Mouse (Mus musculus) embryo, embryonic 11 days (tissue): ENCODE results near the gene Elmod3.

Source experiments
- DNase-seq: peaks from one replicate; pipeline ENCODE4 v3.0.0-alpha.2; 2015

The Elmod3 gene

DNA sequence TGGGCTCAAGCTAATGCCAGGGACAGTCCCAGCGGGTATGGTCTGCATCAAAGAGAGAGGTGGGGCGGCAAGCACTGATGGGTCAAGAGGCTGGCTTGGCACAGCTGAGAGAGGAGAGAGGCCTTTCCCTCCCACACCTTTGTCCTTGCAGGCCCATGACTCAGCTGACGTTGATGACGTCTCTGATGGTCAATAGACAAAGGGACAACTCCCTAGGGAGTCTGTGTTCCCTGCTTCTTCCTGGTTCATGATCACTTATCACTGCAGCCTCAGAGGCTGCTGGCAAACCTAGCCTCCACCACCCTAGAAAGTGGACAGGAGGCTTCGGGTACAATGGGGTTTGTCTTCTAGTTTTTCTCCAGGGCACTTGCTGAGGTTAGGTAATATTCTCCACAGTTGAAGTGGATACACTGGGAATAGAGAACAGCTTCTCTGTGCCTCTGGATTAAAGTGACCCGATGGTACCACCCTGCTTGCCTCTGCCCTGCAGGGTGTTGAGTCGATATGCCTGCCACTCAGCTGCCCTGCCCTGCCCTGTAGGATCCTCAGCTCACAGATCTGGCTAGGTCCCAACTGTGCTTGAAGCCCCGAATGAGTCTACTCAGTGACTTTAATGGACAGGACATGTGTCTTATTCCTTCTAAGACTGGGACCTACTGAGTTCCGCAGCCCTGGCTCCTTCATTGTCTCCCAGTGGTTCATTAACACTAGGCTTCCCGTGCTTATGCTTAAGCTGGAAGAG, 69.6 kb downstream of the Elmod3 start:
- DNase-seq = no peak

DNA sequence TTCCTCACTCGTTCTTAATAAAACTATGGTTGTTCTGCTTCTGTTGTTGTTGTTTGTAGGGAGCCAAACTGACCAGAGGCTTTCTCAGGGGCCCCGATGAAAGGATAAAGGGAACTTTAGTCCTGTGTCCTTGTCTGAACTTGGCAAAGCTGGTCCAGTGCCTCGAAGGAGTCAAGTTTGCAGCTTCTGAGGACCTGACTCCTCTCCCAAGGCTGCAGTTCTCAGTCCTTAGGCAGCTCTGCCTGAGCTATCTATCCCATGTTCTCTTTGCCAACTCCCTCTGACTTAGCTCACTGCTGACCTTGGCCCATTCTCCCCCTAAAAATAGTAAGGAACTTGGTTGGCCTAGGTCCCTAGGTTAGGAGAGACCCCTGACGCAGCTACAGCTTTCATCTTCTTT, 71.1 kb downstream of the Elmod3 start:
- no peak for DNase-seq

DNA sequence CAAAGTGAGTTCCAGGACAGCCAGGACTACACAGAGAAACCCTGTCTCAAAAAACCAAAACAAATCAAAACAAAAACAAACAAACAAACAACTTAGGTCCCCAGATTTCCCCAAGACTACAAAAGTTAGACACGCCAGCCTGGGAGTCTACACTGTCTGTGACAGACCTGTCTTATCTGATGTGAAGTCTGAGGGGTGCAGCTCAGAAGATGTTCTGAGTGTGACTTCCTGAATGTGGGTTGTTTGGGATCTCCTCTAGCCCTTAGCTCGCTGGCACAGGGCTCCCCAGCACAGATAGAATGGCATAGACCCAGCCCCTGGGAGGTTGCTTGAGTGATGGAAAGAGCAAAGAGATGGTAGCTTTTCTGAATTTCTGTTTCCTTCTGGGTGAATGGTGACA, 74.1 kb downstream of the Elmod3 start:
- DNase-seq = no peak

DNA sequence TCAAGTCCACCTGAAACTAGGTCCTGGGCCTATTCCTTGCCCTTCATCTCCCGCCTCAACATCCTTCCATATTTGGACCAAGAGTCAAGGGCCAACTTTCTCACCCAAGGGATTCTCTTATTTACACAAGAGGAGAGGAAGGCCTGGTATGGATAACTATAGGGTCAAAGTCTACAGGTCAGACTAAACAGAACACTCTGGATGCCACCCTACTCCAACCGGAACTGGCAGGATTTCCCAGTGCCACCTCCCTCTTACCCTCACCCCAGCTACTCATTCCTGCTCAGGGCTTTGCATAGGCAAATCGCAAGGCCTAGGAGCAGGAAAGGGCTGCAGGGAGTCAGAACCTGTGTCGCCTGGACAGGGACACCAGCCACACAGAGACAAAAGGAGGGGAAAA, 75.0 kb downstream of the Elmod3 start:
- no peak for DNase-seq

DNA sequence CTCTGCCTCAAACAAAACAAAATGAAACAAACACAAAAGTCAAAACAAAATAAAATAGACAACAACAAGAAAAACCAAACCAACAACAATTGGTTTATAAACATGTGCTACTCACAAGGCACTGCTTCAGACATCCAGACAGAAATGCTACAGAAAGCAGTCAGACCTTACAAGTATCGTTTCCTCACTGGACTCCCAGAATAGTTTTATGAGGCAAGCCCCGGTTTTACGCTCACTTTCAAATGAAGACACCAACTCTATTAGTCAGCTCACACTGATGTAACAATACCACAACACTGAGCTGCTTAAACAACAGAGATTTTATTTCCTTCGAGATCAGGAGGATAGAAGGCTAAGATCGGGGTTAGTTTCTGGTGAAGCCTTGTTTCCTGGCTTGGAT, 75.9 kb downstream of the Elmod3 start:
- DNase-seq = no peak

DNA sequence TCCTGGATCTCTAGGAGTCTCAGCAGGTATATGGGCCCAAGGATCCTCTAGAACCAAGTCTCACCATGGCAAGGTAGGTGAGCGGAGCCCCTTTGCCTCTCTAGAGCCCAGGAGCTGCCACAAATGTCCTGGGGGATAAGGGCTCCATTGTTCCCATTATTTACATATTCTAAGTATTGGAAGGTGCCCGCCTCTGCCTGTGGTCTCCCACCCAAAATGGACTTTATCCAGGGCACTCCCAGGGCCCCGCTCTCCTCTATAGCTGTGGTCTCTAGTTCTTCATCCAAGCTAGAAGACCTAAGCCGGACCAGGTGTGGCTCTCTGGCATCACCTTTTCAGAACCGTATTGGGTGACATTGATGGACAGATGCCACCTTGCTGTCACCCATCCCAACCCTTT, 76.6 kb downstream of the Elmod3 start, which contains the start of gene Sh2d6:
Gene Sh2d6 (minus strand): TSS at position 101 of the 400 bp plus-strand sequence.
- no peak for DNase-seq

DNA sequence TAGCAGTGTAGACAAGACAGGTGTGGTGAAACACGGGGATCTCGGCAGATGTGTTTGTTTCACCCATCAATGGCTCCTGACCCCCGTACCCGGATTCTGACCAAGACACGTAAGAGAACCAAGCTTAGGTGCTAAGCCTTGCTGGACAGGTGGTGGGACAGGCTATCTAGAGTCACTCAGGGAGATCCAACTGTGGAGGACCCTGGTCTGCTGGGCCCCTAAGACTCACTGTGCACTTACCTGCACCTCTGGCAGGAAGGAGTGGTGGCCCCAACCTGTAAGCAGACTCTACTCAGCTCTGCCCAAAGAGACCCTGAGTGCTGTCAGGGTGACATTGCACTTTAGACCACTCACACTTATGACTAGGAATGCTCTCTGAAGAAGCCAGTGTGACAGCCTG, 77.3 kb downstream of the Elmod3 start:
- no peak for DNase-seq

DNA sequence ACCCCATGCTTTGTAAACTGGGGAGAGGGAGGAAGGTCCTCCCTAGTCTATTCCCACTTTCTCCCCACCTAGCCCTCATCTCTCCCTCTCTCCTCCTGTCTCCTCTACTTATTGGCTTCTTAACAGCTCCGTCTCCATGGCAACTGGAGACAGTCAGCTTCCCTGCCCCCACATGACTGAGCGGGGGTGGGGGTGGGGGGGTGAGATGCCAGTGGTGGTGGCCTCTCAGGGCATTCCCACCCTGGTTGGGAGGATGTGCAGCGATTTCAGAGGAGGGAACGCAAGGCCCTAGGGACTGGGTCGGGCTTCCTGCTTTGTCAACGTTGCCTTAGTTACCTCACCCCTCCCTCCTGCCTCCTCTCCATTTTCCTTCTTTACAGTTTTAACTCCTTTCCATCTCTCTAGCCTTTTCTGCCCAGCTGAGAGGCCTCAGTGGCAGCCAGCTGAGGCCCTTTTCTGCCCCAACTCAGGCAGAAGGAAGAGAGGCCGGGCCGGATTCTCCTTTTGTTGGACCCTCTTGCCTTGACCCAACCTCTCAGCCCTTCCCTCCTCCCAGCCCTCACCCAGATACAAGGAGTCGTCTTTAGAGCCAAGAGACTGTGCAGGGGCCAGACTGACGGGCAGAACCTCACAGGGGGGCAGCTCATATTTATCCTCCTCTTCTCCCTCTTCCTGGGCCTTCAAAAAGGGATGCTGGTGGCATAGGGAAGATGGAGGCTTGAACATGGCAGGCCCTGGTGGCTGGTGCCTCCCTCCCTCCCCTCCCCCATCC, 78.1 kb downstream of the Elmod3 start:
- DNase-seq = peak; percentile 83

DNA sequence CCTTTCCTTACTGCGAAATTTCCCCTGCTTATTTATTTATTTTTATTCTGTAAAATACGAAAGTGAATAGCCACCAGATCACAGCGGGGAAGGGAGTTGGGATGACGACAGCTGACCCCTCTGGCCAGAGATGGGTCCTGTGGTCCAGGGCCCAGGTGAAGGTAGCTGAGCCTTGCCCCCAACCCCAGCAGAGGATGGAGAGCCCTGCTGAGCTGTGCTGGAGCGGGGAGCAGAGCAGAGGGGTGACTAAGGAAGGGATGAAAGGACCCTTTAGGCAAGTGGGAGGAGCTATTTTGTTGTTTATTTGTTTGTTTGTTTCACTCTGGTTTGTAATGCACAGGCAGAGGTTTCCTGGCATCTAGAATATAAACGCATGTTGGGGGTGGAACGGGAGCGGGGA, 78.9 kb downstream of the Elmod3 start:
- DNase-seq = no peak

DNA sequence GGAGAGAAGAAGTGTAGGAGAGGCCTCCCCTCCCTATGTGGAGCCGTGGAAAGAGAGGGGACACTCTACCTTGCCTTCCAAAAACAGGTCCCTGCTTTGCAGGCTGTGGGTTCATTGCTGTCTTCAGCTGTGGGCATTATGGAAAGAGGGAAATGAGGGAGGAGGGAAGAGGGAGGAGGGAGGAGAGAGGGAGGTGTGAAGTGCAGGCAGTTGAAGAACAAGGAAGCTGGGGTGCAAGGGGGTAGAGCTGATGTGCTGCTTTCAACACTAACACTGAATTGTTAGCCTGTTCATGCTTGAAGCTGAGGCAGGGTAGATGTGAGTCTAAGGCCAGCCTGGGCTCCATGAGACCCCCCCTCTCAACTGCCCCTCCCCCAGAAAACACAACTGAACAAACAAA, 79.4 kb downstream of the Elmod3 start:
- no peak for DNase-seq
